Mouse (Mus musculus) brain, embryonic 14.5 days (tissue): ENCODE measurements at regions not wholly inside any gene's neighbourhood (a gene's known extent, or its start where the extent isn't known, plus 50 kb on each side); places are given as distances from the start of the nearest gene placed in this dataset.

ENCODE experiments used
- DNase-seq: peaks from one replicate; pipeline ENCODE4 v3.0.0-alpha.2; 2011; ENCODE audit warnings: low read depth
- CTCF ChIP-seq: fragments of 200-500 bp; IDR thresholded peaks from 2 replicates; pipeline ENCODE4 v1.5.1; 2012; ENCODE audit warnings: inconsistent platforms, mild to moderate bottlenecking, moderate library complexity, borderline replicate concordance; ENCODE audit not compliant: insufficient read depth, insufficient read length; ENCODE audit errors: extremely low read depth
- POLR2A ChIP-seq: fragments of 200-500 bp; IDR thresholded peaks from 2 replicates; pipeline ENCODE4 v1.6.1; 2012; ENCODE audit warnings: mild to moderate bottlenecking, inconsistent platforms, borderline replicate concordance; ENCODE audit not compliant: poor library complexity, insufficient read depth, insufficient read length, severe bottlenecking; ENCODE audit errors: extremely low read depth

- TF ChIP-seq POLR2A (no peak), CTCF (no peak)
- DNase-seq, result peak; percentile 75
Measured at GRCm38 (mm10) chr3:35280981-35281380, 472.9 kb upstream of the Atp11b start.

GRCm38 (mm10) chr3:35282106-35282505 is 471.8 kb upstream of the Atp11b start:
- no peak for DNase-seq
- TF ChIP-seq CTCF, result no peak
- no peak for TF ChIP-seq POLR2A

GRCm38 (mm10) chr3:35294771-35295170 is 459.1 kb upstream of the Atp11b start:
- no peak for TF ChIP-seq POLR2A
- no peak for TF ChIP-seq CTCF
- no peak for DNase-seq

GRCm38 (mm10) chr3:35295746-35296145 is 458.2 kb upstream of the Atp11b start:
- DNase-seq, result no peak
- TF ChIP-seq POLR2A, result no peak
- no peak for TF ChIP-seq CTCF

GRCm38 (mm10) chr3:35299036-35299435 is 454.9 kb upstream of the Atp11b start:
- TF ChIP-seq POLR2A (no peak), CTCF (no peak)
- peak; percentile 56 for DNase-seq

- TF ChIP-seq CTCF (no peak), POLR2A (no peak)
- no peak for DNase-seq
Measured at GRCm38 (mm10) chr3:35306013-35306412, 447.9 kb upstream of the Atp11b start.

GRCm38 (mm10) chr3:35314177-35314576 is 439.7 kb upstream of the Atp11b start:
- DNase-seq, result no peak
- TF ChIP-seq POLR2A (no peak), CTCF (no peak)

- DNase-seq, result no peak
- TF ChIP-seq CTCF (no peak), POLR2A (no peak)
Measured at GRCm38 (mm10) chr3:35315162-35315561, 438.7 kb upstream of the Atp11b start.

- no peak for DNase-seq
- TF ChIP-seq POLR2A (no peak), CTCF (no peak)
Measured at GRCm38 (mm10) chr3:35318348-35318747, 435.6 kb upstream of the Atp11b start.

GRCm38 (mm10) chr3:35320844-35321393 is 433.0 kb upstream of the Atp11b start:
- TF ChIP-seq POLR2A (no peak), CTCF (no peak)

GRCm38 (mm10) chr3:35321991-35322390 is 431.9 kb upstream of the Atp11b start:
- peak; percentile 83 for DNase-seq
- no peak for TF ChIP-seq POLR2A

More at GRCm38 (mm10) chr3:35320844-35321393, 433.0 kb upstream of the Atp11b start:
- DNase-seq, result peak; percentile 54

GRCm38 (mm10) chr3:35322899-35323298 is 431.0 kb upstream of the Atp11b start:
- peak; percentile 54 for DNase-seq
- TF ChIP-seq CTCF (no peak), POLR2A (no peak)

- TF ChIP-seq CTCF (peak; percentile 63; the same call in 1 of the 2 replicates), POLR2A (no peak)
Measured at GRCm38 (mm10) chr3:35323450-35324077, 430.3 kb upstream of the Atp11b start.

More at GRCm38 (mm10) chr3:35323450-35324077, 430.3 kb upstream of the Atp11b start:
- DNase-seq, result peak; percentile 89
